Mouse (Mus musculus) skeletal muscle tissue, adult 2 months (tissue): ENCODE data around the gene Ntpcr.
A peak's percentile ranks its signal among the peaks of the same experiment; 100 is the strongest.

Source experiments
- DNase-seq: peaks from one replicate; pipeline ENCODE4 v3.0.0-alpha.2; 2012; ENCODE audit warnings: low read depth, low spot score

The Ntpcr gene

GRCm38 (mm10) chr8:125725037-125725820 is 4.5 kb upstream of the Ntpcr start:
- peak; percentile 39 for DNase-seq

DNA sequence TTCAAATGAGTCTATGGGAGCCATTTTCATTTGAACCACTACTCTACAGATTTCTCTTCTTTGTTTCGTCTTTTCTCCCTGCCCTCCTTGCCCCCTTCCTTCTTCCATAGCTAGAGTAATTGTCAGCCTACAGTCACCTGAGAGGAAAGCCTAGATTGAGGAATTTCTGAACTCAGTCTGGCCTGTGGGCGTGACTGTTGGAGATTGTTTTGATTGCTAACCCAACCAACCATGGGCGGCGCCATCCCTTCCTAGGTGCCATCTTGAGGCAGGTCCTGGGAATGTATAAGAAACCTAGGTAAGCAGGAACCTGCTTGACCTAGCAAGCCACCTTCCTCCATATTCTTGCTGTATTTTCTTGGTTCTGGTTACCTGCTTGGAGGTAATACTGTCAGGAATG is 3.6 kb upstream of the Ntpcr start:
- DNase-seq, result no peak

GRCm38 (mm10) chr8:125726986-125727385 is 2.8 kb upstream of the Ntpcr start:
- no peak for DNase-seq

DNA sequence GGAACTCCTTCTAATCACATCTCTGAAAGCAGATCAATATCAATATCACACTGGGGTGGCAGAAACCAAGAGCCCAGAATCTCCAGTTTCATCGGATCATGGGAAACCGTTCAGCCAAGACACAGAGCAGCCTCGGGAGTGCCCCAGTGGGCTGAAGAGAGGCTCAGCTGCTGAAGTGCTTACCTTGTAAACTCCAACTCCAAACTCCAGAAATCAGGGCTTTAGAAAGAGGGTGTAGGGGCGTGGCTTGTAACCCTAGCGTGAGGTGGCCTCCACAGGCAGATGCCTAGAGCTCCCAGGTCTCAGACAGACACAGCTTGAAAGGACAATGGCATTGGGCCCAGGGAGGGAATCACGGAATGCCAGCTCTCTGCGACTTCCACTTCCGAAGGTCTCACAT is 2.0 kb upstream of the Ntpcr start:
- DNase-seq, result no peak

DNA sequence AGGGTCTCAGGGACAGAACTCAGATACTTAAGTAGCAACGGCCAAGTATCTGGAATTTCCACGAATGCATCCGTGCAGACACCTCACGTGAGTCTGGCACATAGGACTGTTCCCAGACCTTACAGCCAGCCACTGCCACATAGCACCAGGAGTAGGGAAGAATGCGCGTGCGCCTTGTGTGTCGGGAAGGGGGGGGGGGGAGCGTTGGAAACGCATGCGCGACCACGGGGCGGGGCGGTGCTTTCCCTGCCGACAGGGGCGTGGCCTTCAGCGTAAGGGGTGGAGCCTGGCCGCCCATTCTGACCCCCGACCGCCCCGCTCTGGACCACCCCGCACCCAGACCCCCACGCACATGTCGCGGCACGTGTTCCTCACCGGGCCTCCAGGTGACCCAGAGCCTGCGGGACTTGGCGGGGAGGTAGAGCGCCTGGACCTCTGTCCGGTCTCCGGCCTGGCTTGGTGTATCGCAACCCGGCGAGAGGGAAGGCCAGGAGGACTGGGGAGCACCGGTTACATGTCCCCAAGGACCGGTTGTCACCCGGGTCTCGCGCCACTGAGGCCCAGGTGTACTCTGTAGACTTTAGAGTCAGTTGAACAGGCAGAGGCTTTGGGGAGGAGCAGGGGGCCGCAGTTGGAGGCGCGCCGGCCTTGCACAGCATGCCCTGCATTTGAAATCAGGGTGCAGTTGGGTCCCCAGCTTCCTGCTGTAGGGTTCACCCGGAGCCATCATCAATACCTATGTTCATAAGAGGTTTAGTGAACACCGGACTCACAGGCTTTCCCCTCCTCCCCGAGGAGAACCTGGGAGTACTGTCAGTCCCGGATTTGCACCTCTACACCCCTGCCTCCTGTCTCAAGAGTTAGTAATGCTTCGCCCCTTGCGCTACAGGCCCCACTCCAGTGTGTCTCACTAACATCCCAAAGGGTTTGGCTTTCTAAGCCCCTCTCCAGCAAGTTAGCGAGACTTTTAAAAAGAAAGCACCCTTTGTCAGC is 4.5 kb downstream of the Ntpcr start:
- peak; percentile 83 for DNase-seq

DNA sequence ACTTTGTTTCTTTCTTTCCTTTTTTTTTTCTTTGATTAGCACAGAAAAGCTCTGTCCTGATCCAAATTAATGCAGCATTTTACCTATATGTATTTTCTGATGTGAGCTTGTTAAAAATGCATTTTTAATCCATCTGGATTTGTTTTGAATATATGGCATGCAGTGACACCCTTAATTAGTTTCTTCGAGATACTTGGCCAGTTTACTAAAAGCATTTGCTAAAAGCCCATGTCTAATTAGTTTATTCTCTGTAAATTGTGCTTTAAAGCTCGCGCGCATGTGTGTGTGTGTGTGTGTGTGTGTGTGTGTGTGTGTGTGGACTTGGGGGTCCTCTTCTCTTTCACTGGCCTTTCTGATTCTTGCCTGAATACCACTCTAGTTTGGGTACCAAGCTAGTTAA is 9.2 kb downstream of the Ntpcr start:
- no peak for DNase-seq

DNA sequence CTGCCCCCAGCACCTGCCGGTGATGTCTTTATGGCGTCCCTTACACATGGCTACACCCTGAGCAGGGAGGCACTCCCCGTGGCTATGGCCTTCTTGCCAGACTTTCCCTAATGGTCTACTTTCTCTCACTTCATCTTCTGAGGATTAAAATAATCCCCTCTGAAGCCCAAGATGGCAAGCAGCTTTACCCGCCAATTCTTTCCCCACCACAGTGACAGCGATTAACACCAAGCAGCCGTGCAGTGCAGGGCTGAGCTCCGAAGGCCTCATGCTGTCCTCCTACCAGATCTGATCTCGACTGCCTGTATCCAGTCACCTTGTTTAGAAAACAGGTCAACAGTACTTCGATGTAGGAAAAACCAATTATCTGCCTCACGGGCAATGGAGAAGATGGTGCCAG is 10.9 kb downstream of the Ntpcr start:
- DNase-seq, result no peak

DNA sequence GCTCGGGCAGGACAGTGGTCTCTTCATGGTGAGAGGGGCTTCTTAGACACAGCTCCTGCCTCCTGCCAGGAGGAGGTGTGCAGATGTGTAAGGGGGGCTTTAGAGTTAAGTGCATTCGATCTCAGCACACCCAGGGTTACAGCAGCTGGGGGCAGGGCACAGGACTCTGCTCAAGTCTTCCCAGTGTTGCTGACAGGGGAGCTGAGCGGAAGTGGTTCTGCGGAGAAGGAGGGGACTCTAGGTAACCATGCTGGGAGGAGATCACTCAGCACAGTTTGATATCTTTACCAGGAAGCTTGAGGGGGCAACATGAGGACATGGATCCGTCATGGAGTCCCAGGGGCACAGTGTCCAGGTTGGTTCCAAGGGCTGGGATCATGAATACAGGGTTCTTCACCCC is 11.6 kb downstream of the Ntpcr start:
- DNase-seq, result no peak

DNA sequence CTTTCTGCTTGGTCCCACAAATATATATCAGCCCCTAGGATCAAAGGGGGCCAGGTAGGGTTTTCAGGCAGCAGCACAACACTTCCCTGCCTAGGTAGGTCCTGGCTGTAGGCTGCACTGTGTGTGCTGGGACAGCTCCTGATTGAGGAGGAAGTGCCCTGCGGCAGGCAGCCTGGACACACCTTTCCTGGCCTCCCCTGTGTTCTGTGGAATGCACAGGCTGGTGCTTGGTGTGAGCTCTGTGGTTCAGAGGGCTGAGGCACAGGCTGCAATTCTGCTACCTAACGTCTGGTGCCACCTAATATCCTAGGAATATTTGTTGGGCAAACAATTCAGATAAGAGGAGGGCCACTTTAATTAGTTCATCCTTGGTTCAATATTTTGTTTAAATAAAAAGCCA is 12.1 kb downstream of the Ntpcr start:
- no peak for DNase-seq

- no peak for DNase-seq
These were observed 12.6 kb downstream of the Ntpcr start for GRCm38 (mm10) chr8:125742406-125742805.

GRCm38 (mm10) chr8:125744914-125745576 is 15.3 kb downstream of the Ntpcr start:
- no peak for DNase-seq

DNA sequence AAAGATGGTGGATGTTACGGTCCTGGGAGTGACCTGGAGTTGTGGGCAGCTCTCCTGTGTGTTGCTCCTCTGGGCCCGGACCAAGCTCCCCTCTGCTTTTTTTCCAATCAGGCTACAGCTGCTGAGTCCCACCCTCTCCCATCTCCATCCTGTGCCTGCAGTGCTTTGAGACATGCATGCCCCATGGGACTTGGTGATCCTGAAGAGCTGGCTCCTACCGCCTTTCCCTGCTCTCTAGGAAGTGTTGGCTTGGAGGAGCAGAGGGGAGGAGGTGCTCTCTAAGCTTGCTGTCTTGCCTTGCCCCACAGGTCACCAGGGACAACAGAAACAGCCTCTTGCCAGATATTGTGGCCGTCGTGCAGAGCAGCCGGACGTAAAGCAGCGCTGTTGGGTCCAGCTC is 17.6 kb downstream of the Ntpcr start:
- DNase-seq, result no peak

GRCm38 (mm10) chr8:125750846-125751245 is 21.1 kb downstream of the Ntpcr start:
- DNase-seq, result no peak

GRCm38 (mm10) chr8:125755896-125756295 is 26.1 kb downstream of the Ntpcr start:
- no peak for DNase-seq

DNA sequence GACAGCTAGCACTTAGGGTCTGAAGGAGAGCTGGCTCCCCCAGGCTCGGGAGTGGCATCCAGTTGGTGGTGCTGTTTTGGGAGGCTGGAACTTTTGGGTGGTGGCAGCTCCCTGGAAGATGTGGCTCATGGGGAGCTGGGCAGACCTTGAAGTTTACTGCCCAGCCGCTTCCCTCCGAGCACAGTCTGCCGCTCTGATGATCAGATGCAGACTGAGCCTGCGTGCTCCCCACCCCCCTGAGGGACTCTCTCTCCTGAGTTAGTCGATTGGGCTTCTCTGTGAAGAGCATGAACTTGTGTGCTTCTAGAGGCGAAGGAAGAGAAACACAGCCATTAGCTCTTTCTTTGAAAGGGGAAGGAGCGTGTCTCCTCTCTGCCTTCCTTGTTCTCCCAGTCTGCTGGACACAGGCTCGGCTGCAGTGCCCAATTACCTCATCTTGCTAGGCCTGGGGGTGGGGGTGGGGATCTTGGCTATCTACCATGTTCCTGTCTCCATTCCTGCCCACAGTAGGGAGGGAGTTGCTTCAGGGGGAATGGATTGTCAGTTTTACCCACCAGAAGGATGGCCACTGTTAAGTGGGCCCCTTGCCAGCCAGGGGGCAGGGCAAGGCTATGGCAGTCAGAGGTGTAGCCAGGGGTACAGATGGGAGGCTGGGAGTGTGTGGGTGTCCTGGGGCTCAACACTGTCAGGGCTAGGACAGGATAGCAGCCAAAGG is 26.8 kb downstream of the Ntpcr start:
- no peak for DNase-seq

- DNase-seq, result no peak
These were observed 27.3 kb downstream of the Ntpcr start for GRCm38 (mm10) chr8:125757106-125757496.

- DNase-seq, result no peak
These were observed 29.3 kb downstream of the Ntpcr start for GRCm38 (mm10) chr8:125759022-125759421.

- no peak for DNase-seq
These were observed 33.5 kb downstream of the Ntpcr start for GRCm38 (mm10) chr8:125763066-125763786.

DNA sequence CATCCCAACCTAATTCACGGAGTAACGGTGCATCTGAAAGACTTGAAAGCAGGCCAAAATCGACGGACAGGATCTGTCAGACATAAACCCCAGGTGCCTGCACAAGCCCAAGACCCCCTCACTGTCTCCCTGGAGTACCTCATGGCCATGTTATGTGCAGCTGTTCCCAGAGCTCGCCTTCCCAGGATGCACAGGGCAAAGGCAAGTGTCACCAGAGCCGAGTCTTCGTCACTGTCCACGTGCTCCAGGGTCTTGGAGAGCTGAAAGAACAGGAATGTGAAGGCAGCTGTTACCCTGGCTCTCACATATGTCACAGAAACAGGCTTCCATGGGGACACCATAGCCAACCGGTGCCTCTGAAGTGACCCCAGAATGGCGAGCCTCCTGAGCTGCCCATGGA is 38.3 kb downstream of the Ntpcr start:
- DNase-seq, result no peak

- no peak for DNase-seq
These were observed 42.5 kb downstream of the Ntpcr start for GRCm38 (mm10) chr8:125772300-125772699.

DNA sequence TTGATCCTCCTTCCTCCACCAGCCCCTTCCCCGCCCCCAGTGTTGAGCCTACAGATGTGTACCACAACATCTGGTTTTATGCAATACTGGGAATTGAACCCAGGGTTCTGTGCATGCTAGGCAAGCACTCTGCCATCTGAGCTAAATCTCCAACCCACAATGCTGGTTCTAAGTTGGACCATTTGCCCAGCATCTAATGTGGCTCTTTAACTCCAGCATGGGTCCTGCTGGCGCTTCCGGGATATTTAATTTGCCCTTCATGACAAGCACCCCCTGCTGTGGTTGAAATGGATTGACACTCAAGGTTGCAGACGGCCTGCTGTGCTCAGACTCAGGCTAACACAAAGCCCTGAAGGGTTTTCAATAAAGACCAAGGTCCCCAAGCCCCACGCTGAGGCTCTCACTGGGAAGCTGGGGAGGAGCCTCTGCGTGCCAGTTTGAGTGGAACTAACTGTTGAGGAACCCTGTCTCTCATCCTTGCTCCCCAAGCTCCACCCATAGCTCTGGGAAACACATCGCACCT is 43.6 kb downstream of the Ntpcr start:
- no peak for DNase-seq
